Mouse (Mus musculus): ENCODE results near the gene Syne3. TPM values are rescaled to one million over a fixed set of nuclear protein-coding genes. Genes with fewer than 3 reads are reported as not detected.
A peak's percentile ranks its signal among the peaks of the same experiment; 100 is the strongest.

Gene Syne3
- total and polyA plus RNA-seq, 3 experiments, result 4.9 to 10.7 TPM; not detected in 1

- Histone ChIP-seq H3K9ac (ENCODE audit: control insufficient read depth, low read depth, low read length, poor library complexity, severe bottlenecking) (no peak overlapping the region), H3K36me3 (ENCODE audit: control insufficient read depth in 1 of 2, insufficient read depth in 2 of 2, low read length in 2 of 2) (no peaks in the 10 kb centered on the region; a peak in 1 of 4 replicates), H3K27ac (ENCODE audit: control insufficient read depth, low read depth, low read length) (no peak overlapping the region), H3K27me3 (ENCODE audit: control insufficient read depth in 1 of 2, insufficient read depth in 2 of 2, low read length in 2 of 2) (no peaks in the 10 kb centered on the region), H3K79me2 (ENCODE audit: control insufficient read depth, insufficient read depth, low read length, poor library complexity) (no peaks in the 10 kb centered on the region), H3K4me1 (ENCODE audit: control insufficient read depth in 1 of 2, insufficient read depth in 2 of 2, low read length in 2 of 2) (no peaks in the 10 kb centered on the region), H3K4me3 (ENCODE audit: control insufficient read depth in 1 of 2, insufficient read depth in 1 of 2, low read depth in 2 of 2, low read length in 2 of 2) (no peak overlapping the region), H3K9me3 (replicated peaks; ENCODE audit: insufficient read depth, low read length) (no peaks in the 10 kb centered on the region)
- DNase-seq (ENCODE audit: low read depth, low spot score), result no peak
- TF ChIP-seq POLR2A (IDR thresholded peaks at IDR 0.05; ENCODE audit: control insufficient read depth in 1 of 2, insufficient read depth in 1 of 2, low read depth in 1 of 2, low read length in 2 of 2, poor library complexity in 1 of 2) (no peak), ZC3H11A (IDR thresholded peaks at IDR 0.05; ENCODE audit: low read depth, low read length) (no peak)
These were observed 54.4 kb downstream of the Syne3 start for GRCm38 (mm10) chr12:104955003-104955800.

DNA sequence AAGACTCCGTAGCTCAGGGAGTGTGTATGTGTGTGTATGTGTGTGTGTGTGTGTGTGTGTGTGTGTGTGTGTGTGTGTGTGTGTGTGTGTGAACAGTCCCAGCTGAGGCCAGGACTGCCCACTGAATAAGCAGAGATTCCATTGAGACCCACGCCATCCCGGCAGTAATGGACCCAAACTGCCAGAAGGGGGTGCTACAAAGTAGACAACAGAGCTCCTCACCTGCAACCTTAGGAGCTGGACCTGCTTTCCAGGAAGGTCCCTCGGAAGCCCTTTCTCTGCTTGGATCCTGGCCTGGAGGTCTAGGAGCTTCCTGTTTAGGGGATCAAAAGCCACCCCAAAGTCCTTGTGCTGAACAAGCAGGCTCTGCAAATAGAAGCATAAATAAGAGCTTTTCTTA is 55.7 kb downstream of the Syne3 start:
- Histone ChIP-seq H3K4me3 (ENCODE audit: control insufficient read depth in 1 of 2, insufficient read depth in 1 of 2, low read depth in 2 of 2, low read length in 2 of 2) (no peak overlapping the region), H3K27ac (ENCODE audit: control insufficient read depth, low read depth, low read length) (no peak overlapping the region), H3K9ac (ENCODE audit: control insufficient read depth, low read depth, low read length, poor library complexity, severe bottlenecking) (no peak overlapping the region), H3K9me3 (replicated peaks; ENCODE audit: insufficient read depth, low read length) (no peaks in the 10 kb centered on the region), H3K4me1 (ENCODE audit: control insufficient read depth in 1 of 2, insufficient read depth in 2 of 2, low read length in 2 of 2) (no peaks in the 10 kb centered on the region), H3K36me3 (ENCODE audit: control insufficient read depth in 1 of 2, insufficient read depth in 2 of 2, low read length in 2 of 2) (no peaks in the 10 kb centered on the region; a peak in 1 of 4 replicates), H3K27me3 (ENCODE audit: control insufficient read depth in 1 of 2, insufficient read depth in 2 of 2, low read length in 2 of 2) (no peaks in the 10 kb centered on the region), H3K79me2 (ENCODE audit: control insufficient read depth, insufficient read depth, low read length, poor library complexity) (no peaks in the 10 kb centered on the region)
- TF ChIP-seq UBTF (IDR thresholded peaks at IDR 0.05; ENCODE audit: borderline replicate concordance, insufficient read depth, low read depth, low read length) (no peak), RAD21 (IDR thresholded peaks at IDR 0.05; ENCODE audit: low read depth, low read length) (peak; percentile 64), CTCF (IDR thresholded peaks at IDR 0.05 in 2 of 3, conservative IDR thresholded peaks at IDR 0.05 in 1 of 3; ENCODE audit: control insufficient read depth in 1 of 3, insufficient read depth in 1 of 3, low read depth in 2 of 3, low read length in 3 of 3, poor library complexity in 1 of 3, severe bottlenecking in 1 of 3) (peak; percentile 77 to 89 (median 81)), SMC3 (IDR thresholded peaks at IDR 0.05; ENCODE audit: low read depth, low read length) (peak; percentile 83), RCOR1 (IDR thresholded peaks at IDR 0.05; ENCODE audit: low read depth, low read length) (no peak), ZC3H11A (IDR thresholded peaks at IDR 0.05; ENCODE audit: low read depth, low read length) (peak; percentile 51)
- peak; percentile 58 for DNase-seq (ENCODE audit: low read depth, low spot score)

- no peaks in the 10 kb centered on the region for H3K4me1 ChIP-seq (ENCODE audit: control insufficient read depth in 1 of 2, insufficient read depth in 2 of 2, low read length in 2 of 2)
- no peak overlapping the region for H3K9ac ChIP-seq (ENCODE audit: control insufficient read depth, low read depth, low read length, poor library complexity, severe bottlenecking)
- no peak overlapping the region for H3K4me3 ChIP-seq (ENCODE audit: control insufficient read depth in 1 of 2, insufficient read depth in 1 of 2, low read depth in 2 of 2, low read length in 2 of 2)
- H3K27ac ChIP-seq (ENCODE audit: control insufficient read depth, low read depth, low read length), result no peak overlapping the region
- no peaks in the 10 kb centered on the region for H3K27me3 ChIP-seq (ENCODE audit: control insufficient read depth in 1 of 2, insufficient read depth in 2 of 2, low read length in 2 of 2)
- H3K9me3 ChIP-seq (replicated peaks; ENCODE audit: insufficient read depth, low read length), result no peaks in the 10 kb centered on the region
- no peaks in the 10 kb centered on the region for H3K79me2 ChIP-seq (ENCODE audit: control insufficient read depth, insufficient read depth, low read length, poor library complexity)
- DNase-seq (ENCODE audit: low read depth, low spot score), result peak; percentile 80
- H3K36me3 ChIP-seq (ENCODE audit: control insufficient read depth in 1 of 2, insufficient read depth in 2 of 2, low read length in 2 of 2), result no peaks in the 10 kb centered on the region; a peak in 1 of 4 replicates
- no peak for TF ChIP-seq ETS1 (IDR thresholded peaks at IDR 0.05; ENCODE audit: low read depth, low read length)
- TF ChIP-seq CHD2 (IDR thresholded peaks at IDR 0.05; ENCODE audit: low read length), result no peak
- no peak for TF ChIP-seq UBTF (IDR thresholded peaks at IDR 0.05; ENCODE audit: borderline replicate concordance, insufficient read depth, low read depth, low read length)
- no peak for TF ChIP-seq MEF2A (IDR thresholded peaks at IDR 0.05; ENCODE audit: extremely low read depth, insufficient replicate concordance, low read depth, low read length, poor library complexity, severe bottlenecking)
- no peak for TF ChIP-seq HCFC1 (IDR thresholded peaks at IDR 0.05; ENCODE audit: low read depth, low read length)
- TF ChIP-seq ZC3H11A (IDR thresholded peaks at IDR 0.05; ENCODE audit: low read depth, low read length), result peak; percentile 83
- no peak for TF ChIP-seq TBP (IDR thresholded peaks at IDR 0.05; ENCODE audit: low read depth, low read length)
- no peak for TF ChIP-seq EP300 (IDR thresholded peaks at IDR 0.05; ENCODE audit: low read depth in 1 of 2, low read length in 2 of 2)
- TF ChIP-seq MAZ (IDR thresholded peaks at IDR 0.05; ENCODE audit: low read depth, low read length), result no peak
- TF ChIP-seq MYC (IDR thresholded peaks at IDR 0.05; ENCODE audit: low read depth, low read length), result no peak
- TF ChIP-seq CHD1 (IDR thresholded peaks at IDR 0.05; ENCODE audit: low read depth, low read length), result no peak
- TF ChIP-seq RAD21 (IDR thresholded peaks at IDR 0.05; ENCODE audit: low read depth, low read length), result peak; percentile 96
- TF ChIP-seq MAFK (IDR thresholded peaks at IDR 0.05; ENCODE audit: borderline replicate concordance, low read depth, low read length), result no peak
- no peak for TF ChIP-seq ZMIZ1 (IDR thresholded peaks at IDR 0.05; ENCODE audit: low read depth, low read length)
- no peak for TF ChIP-seq BHLHE40 (IDR thresholded peaks at IDR 0.05; ENCODE audit: borderline replicate concordance, low read depth, low read length)
- TF ChIP-seq GATA1 (IDR thresholded peaks at IDR 0.05; ENCODE audit: low read depth, low read length), result no peak
- no peak for TF ChIP-seq KAT2A (conservative IDR thresholded peaks at IDR 0.05; ENCODE audit: low read depth, low read length)
- no peak for TF ChIP-seq USF1 (IDR thresholded peaks at IDR 0.05; ENCODE audit: low read depth, low read length)
- TF ChIP-seq CTCF (IDR thresholded peaks at IDR 0.05 in 2 of 3, conservative IDR thresholded peaks at IDR 0.05 in 1 of 3; ENCODE audit: control insufficient read depth in 1 of 3, insufficient read depth in 1 of 3, low read depth in 2 of 3, low read length in 3 of 3, poor library complexity in 1 of 3, severe bottlenecking in 1 of 3), result peak; percentile 92 to 99 (median 97)
- TF ChIP-seq MYB (IDR thresholded peaks at IDR 0.05; ENCODE audit: low read depth, low read length), result no peak
These were observed 57.2 kb downstream of the Syne3 start for GRCm38 (mm10) chr12:104952458-104952857.
